In genomic region chr10:107751944-107752343, GRCm38 (mm10) we compare ENCODE assay signal across 8 mouse cellular contexts. TPM values are rescaled to one million over a fixed set of nuclear protein-coding genes. Genes with fewer than 3 reads are reported as not detected.
A peak's percentile ranks its signal among the peaks of the same experiment; 100 is the strongest.
DNase-seq lines count a peak whose midpoint lies in the region; ATAC-seq lines count a peak whose summit lies in the region.
"Had no signal": no experiment of that assay in that cellular context is flagged by ENCODE, and none has a peak within 500 bp of the region (broad histone marks: within the 10 kb centered on the region; RNA-seq: fewer than 3 reads in every experiment).

No protein-coding gene starts in this region.

- peak overlapping the region; percentile 45 for H3K4me2 ChIP-seq in lung, embryonic 15.5 days
- peak overlapping the region; percentile 28; the same call in 1 of the 2 replicates for H3K4me2 ChIP-seq in forebrain, embryonic 11.5 days (ENCODE audit: low read depth, low read length, severe bottlenecking)
- H3K4me2 ChIP-seq in intestine, embryonic 14.5 days (ENCODE audit: low read length), result peak overlapping the region; percentile 34
- peak overlapping the region; percentile 22 for H3K4me2 ChIP-seq in stomach, embryonic 14.5 days (replicated peaks; ENCODE audit: low read depth, low read length)

- no peaks in the 10 kb centered on the region for H3K36me3 ChIP-seq in lung, embryonic 15.5 days
- H3K36me3 ChIP-seq in forebrain, embryonic 11.5 days (ENCODE audit: control insufficient read depth, insufficient read depth, low read length), result no peaks in the 10 kb centered on the region
- H3K36me3 ChIP-seq in intestine, embryonic 14.5 days (ENCODE audit: control insufficient read depth, insufficient read depth, low read length), result no peaks in the 10 kb centered on the region
- no peaks in the 10 kb centered on the region for H3K36me3 ChIP-seq in stomach, embryonic 14.5 days (ENCODE audit: control insufficient read depth, insufficient read depth, low read length)

- no peak overlapping the region for H3K27ac ChIP-seq in lung, embryonic 15.5 days
- H3K27ac ChIP-seq in forebrain, embryonic 11.5 days (ENCODE audit: low read depth, low read length), result no peak overlapping the region
- H3K27ac ChIP-seq in intestine, embryonic 14.5 days (ENCODE audit: low read depth), result no peak overlapping the region
- no peak overlapping the region for H3K27ac ChIP-seq in stomach, embryonic 14.5 days (ENCODE audit: low read length)

- no peaks in the 10 kb centered on the region for H3K9me3 ChIP-seq in lung, embryonic 15.5 days
- no peaks in the 10 kb centered on the region for H3K9me3 ChIP-seq in forebrain, embryonic 11.5 days (ENCODE audit: control insufficient read depth, low read length)
- H3K9me3 ChIP-seq in intestine, embryonic 14.5 days (ENCODE audit: control insufficient read depth, low read length), result no peaks in the 10 kb centered on the region
- no peaks in the 10 kb centered on the region for H3K9me3 ChIP-seq in stomach, embryonic 14.5 days (ENCODE audit: control insufficient read depth, low read depth, low read length)

- no peaks in the 10 kb centered on the region for H3K27me3 ChIP-seq in lung, embryonic 15.5 days
- no peaks in the 10 kb centered on the region for H3K27me3 ChIP-seq in forebrain, embryonic 11.5 days (ENCODE audit: control insufficient read depth, insufficient read depth, low read length)
- no peaks in the 10 kb centered on the region for H3K27me3 ChIP-seq in intestine, embryonic 14.5 days (replicated peaks; ENCODE audit: control insufficient read depth, insufficient read depth, low read length)
- H3K27me3 ChIP-seq in stomach, embryonic 14.5 days (ENCODE audit: control insufficient read depth, insufficient read depth, low read length), result no peaks in the 10 kb centered on the region

- no peak for ATAC-seq in lung, embryonic 15.5 days (ENCODE audit: borderline replicate concordance, extremely low read depth, low FRiP score, low TSS enrichment)
- ATAC-seq in forebrain, embryonic 11.5 days (replicated peaks; ENCODE audit: low FRiP score), result peak; percentile 47
- ATAC-seq in intestine, embryonic 14.5 days (replicated peaks; ENCODE audit: low FRiP score, low TSS enrichment, low read depth), result no peak
- 0 out of 2 replicates have a peak, but pooled peaks have one; percentile 18 for ATAC-seq in stomach, embryonic 14.5 days (ENCODE audit: insufficient number of reproducible peaks, insufficient read depth, low FRiP score, low read depth)

- peak overlapping the region; percentile 12; the same call in 1 of the 2 replicates for H3K4me3 ChIP-seq in lung, embryonic 15.5 days
- H3K4me3 ChIP-seq in forebrain, embryonic 11.5 days (ENCODE audit: low read depth, low read length), result no peak overlapping the region
- H3K4me3 ChIP-seq in intestine, embryonic 14.5 days (ENCODE audit: low read depth, low read length), result no peak overlapping the region
- H3K4me3 ChIP-seq in stomach, embryonic 14.5 days (ENCODE audit: low read depth, low read length), result no peak overlapping the region

- H3K9ac ChIP-seq in lung, embryonic 15.5 days, result no peak overlapping the region
- no peak overlapping the region for H3K9ac ChIP-seq in forebrain, embryonic 11.5 days (ENCODE audit: low read length)
- no peak overlapping the region for H3K9ac ChIP-seq in intestine, embryonic 14.5 days (ENCODE audit: low read length)
- H3K9ac ChIP-seq in stomach, embryonic 14.5 days (replicated peaks; ENCODE audit: low read depth, low read length), result no peak overlapping the region

- WGBS in lung, embryonic 15.5 days, result 19% methylated on average over 6 of the region's 6 CpGs
- WGBS in forebrain, embryonic 11.5 days, result 32% methylated on average over 6 of the region's 6 CpGs
- WGBS in intestine, embryonic 14.5 days, result 38% methylated on average over 6 of the region's 6 CpGs
- WGBS in stomach, embryonic 14.5 days, result 29% methylated on average over 6 of the region's 6 CpGs

- H3K4me1 ChIP-seq in lung, embryonic 15.5 days, result peaks cover 9% of the 10 kb centered on the region
- H3K4me1 ChIP-seq in forebrain, embryonic 11.5 days (replicated peaks; ENCODE audit: control insufficient read depth, insufficient read depth, low read length), result no peaks in the 10 kb centered on the region; the same call in 1 of the 2 replicates
- no peaks in the 10 kb centered on the region for H3K4me1 ChIP-seq in intestine, embryonic 14.5 days (replicated peaks; ENCODE audit: control insufficient read depth, insufficient read depth, low read length)
- H3K4me1 ChIP-seq in stomach, embryonic 14.5 days (ENCODE audit: control insufficient read depth, insufficient read depth, low read length), result no peaks in the 10 kb centered on the region

- no peak for DNase-seq in lung, postnatal 10 days
- no peak for DNase-seq in forebrain, embryonic 11.5 days (ENCODE audit: low spot score)
- DNase-seq in intestine, embryonic 14.5 days (ENCODE audit: low spot score), result no peak
- DNase-seq in spleen, adult 12 weeks (ENCODE audit: low spot score), result no peak
- no peak for DNase-seq in kidney, postnatal 4 days
- DNase-seq: cerebellum, adult 9-10 months had no signal

RNA-seq across cellular contexts. Expression of gene Ptprq, which starts 32.1 kb away (rescaled TPM):
- 0.26 and 0.29 TPM in 2 replicates for polyA plus RNA-seq in lung, embryonic 15.5 days (2015; fragmentation: Nextera tagmentation; extraction: Ambion mirVana)
- polyA plus RNA-seq in forebrain, embryonic 11.5 days (2014; fragmentation: Nextera tagmentation; extraction: Ambion mirVana), result not detected in 2 replicates
- 0.05 TPM in 1 of 2 replicates, not detected in the other for polyA plus RNA-seq in intestine, embryonic 14.5 days (2014; fragmentation: Nextera tagmentation; extraction: Ambion mirVana)
- 0.10 and 0.14 TPM in 2 replicates for polyA plus RNA-seq in stomach, embryonic 14.5 days (2014; fragmentation: Nextera tagmentation; extraction: Ambion mirVana)

Comparison
In these comparisons a context has a peak if more than half of its experiments do, and no peak if none do; other contexts are left out.
1. ATAC-seq: peak in forebrain, embryonic 11.5 days (single experiment) and stomach, embryonic 14.5 days (single experiment); none in lung, embryonic 15.5 days (single experiment) and intestine, embryonic 14.5 days (single experiment).
2. Peak in every context shown above with its lines, with median percentiles within 50 percentile points of each other: H3K4me2 ChIP-seq.